Mouse (Mus musculus) thymus, postnatal 4 days (tissue): ENCODE data around the gene Hist1h2bf.
"Not testable (repeated sequence)": the region's sequence is repeated elsewhere in the genome, so short reads cannot be mapped to it uniquely, and the experiment has no call there.

Source experiments
- DNase-seq: peaks from one replicate; pipeline ENCODE4 v3.0.0; 2021

Gene Hist1h2bf

DNA sequence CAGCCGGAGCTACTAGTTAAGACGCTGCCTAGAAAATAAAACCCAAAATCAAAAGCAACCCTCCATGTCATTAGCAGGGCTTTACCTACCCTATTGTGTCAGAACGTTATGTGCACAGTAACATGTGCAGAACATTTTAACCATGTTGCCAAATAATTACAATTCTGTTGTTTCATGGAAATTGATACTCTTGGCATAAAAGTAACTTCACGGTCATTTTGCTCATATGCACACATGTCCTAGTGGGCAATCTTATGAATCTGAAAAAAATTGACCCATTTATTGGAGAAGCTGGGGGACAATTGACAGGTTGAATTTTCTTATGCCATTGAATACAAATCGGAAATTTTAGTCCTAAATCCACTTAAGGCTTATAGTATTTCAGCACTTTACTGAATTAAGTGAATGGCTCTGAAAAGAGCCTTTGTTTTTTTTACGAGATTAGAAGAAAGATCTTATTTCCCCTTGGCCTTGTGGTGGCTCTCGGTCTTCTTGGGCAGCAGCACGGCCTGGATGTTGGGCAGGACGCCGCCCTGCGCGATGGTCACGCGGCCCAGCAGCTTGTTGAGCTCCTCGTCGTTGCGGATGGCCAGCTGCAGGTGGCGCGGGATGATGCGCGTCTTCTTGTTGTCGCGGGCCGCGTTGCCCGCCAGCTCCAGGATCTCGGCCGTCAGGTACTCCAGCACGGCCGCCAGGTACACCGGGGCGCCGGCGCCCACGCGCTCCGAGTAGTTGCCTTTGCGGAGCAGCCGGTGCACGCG lies 3.6 kb downstream of the Hist1h2bf start:
- not testable (repeated sequence) for DNase-seq

DNA sequence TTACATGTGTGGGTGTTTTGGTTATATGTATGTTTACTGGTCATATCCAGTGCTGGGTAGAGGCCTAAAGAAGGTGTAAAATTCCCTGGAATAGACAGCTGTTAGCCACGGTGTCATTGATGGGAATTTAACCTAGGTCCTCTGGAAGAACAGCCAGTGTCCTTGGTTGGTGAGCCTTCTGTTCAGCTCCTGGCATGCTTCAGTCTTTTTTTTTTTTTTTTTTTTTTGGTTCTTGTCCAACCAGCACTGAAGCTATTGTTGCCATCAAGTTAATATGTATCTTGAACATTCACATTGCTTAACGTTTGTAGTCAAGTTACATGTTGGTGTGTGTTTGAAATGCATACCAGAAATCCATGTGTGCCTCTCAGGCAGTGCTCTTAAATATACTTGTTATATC lies 9.5 kb downstream of the Hist1h2bf start:
- DNase-seq, result no peak

DNA sequence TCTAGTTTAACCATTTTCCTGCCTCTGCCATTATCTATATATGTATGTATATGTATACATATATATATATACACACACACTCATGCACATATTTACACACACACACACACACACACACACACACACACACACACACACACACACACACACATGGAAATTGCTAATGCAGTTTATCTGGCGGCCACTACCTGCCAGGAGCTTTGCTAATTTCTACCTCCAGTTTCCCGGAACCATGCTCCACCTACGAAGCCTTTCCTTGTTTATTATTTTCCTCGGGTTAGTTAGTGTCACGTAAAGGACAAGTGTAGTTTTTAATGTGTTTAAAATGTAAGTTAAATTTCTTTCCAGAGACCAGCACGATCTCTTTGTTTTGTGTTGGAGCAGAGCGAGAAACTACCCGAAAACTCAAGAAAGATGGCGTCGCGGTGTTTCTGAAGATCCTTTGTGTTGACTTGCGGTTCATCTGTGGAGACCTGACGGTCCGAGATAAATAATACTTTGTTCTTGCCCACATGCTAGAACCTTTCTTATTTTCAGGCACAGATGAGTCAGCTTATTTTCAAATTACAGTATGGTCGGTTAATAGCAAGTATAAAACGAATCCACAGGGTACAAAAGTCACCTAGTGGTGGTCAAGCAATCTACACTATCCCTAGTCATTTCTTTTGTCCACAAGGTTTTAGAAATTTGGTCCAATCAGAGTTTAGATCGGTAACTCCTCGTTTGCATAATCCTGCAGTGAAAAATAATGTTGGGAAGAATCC lies 11.1 kb downstream of the Hist1h2bf start:
- DNase-seq, result peak; percentile 41

DNA sequence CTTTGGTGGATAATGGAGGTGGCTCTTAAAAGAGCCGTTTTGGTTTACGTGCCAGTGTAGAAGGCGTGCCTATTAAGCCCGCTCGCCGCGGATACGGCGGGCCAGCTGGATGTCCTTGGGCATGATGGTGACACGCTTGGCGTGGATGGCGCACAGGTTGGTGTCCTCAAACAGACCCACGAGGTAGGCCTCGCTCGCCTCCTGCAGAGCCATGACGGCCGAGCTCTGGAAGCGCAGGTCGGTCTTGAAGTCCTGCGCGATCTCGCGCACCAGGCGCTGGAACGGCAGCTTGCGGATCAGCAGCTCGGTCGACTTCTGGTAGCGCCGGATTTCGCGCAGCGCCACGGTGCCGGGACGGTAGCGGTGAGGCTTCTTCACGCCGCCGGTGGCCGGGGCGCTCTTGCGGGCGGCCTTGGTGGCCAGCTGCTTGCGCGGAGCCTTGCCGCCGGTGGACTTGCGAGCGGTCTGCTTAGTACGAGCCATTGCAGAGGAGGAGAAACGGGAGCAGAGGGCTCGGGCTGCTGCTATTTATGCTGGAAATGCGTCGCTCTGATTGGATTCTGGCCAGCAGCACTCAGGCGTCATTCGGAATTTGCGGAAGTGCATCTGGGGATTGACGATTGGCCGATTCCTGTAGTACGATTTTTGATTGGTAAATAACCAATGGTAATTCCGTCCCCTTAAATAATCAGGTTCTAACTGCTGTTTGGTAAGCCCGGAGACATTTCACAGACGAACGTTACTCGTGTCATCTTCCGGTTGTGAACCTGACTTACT lies 11.9 kb downstream of the Hist1h2bf start, which contains the start of gene Hist1h3e:
Hist1h3e (minus strand) TSS at position 487 of the 777 bp plus-strand sequence.
- DNase-seq, result peak; percentile 89

DNA sequence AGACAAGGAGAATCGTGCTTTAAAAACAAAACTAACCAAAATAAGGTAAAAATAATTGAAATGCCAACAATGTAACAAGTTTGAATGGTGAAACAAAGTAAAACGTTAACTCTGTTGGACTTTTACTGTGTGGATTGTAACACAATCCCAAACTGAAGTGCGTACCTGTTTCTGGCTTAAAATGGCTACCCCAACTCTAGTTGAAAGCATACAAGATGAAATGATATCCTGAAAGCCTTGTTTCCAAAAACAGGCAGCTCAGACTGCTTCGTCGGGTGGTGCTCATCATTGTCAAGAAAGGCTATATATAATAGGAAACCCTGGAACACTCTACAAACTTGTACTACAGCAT lies 12.5 kb downstream of the Hist1h2bf start:
- not testable (repeated sequence) for DNase-seq

DNA sequence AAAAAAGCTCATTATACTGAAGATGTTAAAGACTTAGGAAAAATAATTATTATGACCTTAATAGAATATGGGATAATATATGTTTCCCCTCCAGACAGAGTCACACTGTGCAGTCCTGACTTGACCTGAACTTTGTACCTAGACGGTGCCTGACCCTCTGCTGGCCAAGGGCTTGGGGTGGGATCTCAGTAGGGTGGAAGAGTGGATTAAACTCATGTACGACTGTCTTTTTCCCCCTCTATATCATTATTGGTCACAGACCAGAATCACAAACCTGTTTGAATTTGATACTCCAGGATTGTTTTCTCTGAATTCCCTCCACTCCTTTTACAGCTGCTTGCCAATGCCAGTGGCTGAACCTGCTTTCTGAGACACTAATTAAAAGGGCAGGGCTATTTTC lies 13.3 kb downstream of the Hist1h2bf start:
- DNase-seq, result not testable (repeated sequence)

DNA sequence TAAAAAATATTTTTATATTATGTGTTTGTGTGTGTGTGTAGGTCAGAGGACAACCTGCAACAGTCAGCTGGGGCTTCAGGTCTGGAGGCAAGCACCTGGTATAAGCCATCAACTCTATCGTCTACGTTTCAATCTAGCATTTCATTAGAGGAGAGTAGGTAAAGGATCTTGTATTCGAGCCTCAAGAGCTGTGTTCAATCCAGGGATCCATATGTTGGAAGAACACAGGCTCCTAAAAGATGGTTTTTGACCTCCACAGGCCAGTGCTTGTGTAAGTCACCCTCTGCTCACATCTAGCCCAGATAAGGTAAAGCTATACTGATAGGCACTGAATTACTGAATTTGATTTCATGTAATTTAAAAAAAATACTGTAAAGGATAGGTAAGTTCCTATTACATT lies 17.1 kb downstream of the Hist1h2bf start:
- no peak for DNase-seq

DNA sequence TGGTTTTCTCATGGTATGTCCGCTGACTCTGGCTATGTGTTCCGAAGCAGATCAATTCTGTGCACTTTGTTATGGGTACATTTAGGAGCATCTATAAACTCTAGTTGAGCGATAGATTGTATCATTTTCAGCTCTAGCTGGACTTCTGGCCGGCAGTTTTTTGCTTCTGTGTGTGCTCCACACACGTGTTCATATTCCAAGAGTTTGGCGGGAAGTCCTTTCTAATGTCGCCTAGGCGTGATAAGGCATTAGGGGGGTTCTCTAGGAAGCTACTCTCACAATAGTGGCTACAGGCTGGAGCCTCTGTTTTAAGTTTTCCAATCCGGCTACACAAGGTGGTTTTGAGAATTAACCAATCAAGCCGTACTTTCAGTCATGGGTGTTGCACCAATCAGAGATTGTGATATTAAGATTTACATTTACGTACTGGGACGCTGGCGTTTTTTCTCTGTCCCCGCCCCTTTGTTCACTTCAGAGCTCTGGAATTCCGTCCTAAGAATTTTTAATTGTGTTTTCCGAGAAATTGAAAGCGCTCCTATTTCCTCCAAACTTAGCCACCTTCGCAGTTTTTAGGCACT lies 18.1 kb downstream of the Hist1h2bf start:
- DNase-seq, result peak; percentile 60

DNA sequence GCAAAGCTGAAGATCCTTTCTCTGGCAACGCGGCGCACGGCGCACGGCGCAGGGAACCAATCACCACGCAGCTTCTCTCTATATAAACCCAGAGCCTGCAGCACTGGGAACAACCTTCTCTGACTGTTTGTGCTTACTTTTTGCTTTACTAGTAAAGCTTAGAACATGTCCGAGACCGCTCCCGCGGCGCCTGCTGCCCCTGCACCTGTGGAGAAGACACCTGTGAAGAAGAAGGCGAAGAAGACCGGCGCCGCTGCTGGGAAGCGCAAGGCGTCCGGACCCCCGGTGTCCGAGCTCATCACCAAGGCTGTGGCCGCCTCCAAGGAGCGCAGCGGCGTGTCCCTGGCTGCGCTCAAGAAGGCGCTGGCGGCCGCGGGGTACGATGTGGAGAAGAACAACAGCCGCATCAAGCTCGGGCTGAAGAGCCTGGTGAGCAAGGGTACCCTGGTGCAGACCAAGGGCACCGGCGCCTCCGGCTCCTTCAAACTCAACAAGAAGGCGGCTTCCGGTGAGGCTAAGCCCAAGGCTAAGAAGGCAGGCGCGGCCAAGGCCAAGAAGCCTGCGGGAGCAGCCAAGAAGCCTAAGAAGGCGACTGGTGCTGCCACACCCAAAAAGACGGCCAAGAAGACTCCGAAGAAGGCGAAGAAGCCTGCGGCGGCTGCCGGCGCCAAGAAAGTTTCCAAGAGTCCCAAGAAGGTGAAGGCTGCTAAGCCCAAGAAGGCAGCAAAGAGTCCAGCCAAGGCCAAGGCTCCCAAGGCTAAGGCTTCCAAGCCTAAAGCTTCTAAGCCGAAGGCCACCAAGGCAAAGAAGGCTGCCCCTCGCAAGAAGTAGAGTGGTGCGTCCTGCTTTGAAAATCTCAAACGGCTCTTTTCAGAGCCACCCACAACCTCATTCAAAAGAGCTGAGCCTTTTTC lies 18.8 kb downstream of the Hist1h2bf start:
- peak; percentile 92 for DNase-seq

DNA sequence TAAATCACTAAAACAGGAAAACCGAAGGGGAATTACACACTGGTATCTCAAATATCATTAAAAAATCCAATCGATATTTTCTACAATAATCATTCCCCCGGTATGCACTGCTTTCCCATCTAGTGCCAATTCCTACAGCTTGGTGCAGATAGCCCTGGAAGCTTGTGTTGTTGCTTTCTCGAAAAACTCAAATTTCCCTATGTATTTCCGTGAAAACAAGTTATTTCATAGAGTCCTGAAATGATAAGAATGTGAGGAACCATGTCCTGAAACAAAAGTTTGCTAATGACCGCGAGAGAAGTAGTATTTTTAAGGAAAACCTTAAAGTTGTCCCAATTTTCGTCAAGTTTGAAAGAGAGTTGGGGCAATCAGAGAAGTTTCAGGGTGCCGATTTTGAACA lies 19.6 kb downstream of the Hist1h2bf start:
- no peak for DNase-seq

DNA sequence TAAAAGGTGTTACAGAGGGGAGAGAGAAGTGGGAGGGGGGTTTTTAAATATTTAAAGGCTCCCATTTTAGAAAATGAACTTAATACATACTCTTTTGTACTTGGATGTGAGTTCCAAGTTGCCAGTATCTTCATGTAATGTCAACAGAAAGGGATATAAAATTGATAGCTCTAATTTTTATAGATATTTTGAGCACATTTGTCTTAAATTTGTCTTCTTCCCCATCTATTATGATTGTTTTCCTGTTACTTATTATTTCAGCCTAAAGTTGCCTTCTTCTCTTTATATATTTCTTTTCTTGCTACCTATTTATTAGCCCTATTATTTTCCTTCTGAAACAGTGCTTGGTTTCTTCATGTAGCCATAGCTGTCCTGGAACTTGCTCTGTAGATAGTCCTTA lies 21.0 kb downstream of the Hist1h2bf start, which contains the start of gene Hist1h1d:
Hist1h1d (plus strand) TSS at position 301 of the 400 bp plus-strand sequence.
- no peak for DNase-seq

DNA sequence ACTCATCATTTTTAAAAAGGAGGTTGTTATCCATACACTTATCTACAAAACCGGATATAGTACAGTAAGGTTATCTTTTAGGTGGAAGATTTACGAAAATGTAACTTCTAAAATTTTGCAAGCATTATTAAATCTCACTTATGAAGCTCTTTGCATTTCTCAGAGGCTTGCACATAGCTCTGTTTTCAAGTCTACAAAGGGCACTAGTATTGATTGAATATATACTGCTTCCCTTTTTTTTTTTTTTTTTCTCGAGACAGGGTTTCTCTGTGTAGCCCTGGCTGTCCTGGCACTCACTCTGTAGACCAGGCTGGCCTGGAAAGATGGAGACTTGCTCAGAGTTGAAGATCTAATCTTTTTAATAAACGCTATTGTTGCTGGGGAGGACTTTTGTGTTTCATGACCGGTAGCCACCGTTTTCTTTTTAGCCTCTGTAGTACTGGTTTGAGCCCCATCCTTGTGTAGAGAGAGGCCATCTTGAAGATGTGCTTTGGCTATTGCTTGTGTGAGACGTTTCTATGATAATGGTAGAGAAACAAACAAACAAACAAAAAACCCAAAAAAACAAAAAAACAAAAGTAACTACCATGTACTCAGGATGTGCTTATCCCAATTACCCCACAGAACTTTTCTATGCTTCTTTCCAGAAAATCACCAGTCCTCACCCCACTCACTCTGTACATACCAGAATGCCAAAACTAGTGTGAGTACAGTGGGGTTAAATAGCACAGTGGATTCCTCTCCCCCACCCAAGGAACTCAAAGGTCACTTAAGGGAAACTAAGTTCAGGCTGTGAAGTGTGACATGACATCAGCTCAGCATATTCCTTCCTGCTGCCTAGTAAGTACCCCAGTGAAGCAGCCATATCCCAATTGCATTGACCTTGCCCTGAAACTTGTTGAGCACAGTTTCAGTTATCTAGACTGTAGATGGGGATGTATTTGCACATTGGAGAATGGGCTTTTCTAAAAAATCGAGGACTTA lies 21.8 kb downstream of the Hist1h2bf start:
- no peak for DNase-seq

DNA sequence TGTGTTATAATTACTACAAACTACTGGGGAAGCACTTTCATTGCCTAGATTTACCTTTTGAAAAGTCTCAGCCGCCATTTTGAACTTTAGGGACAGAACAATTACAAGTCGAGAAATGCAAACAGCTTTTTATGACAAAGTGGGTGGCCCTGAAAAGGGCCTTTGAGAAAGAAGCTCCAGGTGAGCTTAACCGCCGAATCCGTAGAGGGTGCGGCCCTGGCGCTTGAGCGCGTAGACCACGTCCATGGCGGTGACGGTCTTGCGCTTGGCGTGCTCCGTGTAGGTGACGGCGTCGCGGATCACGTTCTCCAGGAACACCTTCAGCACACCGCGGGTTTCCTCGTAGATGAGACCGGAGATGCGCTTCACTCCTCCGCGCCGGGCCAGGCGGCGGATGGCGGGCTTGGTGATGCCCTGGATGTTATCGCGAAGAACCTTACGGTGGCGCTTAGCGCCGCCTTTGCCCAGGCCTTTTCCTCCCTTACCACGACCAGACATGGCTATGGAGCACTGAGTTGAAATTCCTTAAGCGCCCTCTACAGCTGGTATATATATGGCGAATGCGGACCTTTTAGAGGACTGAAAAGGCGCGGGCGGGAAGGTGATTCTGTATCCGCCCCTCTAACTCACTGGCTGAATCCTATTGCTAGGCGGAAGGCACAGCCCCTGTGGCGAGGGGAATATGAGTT lies 22.7 kb downstream of the Hist1h2bf start, which contains the start of gene Hist1h4f:
Hist1h4f (minus strand) TSS at position 503 of the 689 bp plus-strand sequence.
- peak; percentile 87 for DNase-seq

DNA sequence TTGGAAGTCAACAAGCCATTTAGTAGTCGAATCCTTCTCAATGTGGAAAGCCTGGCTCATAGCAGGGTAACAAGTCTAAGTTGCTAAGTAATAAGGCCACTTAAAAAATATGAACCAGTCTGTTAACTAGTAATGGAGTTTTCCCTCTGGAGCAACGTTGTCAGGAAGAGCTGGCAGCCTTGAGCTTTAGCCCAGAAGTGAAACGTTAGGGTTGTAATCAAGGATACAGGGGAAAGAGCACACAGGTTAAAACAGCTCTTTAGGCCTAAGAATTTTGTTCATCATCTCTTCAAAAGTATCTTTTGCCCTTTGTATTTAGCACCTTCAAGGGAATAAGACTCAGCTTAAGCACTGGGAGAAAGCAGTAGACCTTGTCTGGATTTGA lies 23.2 kb downstream of the Hist1h2bf start:
- no peak for DNase-seq

DNA sequence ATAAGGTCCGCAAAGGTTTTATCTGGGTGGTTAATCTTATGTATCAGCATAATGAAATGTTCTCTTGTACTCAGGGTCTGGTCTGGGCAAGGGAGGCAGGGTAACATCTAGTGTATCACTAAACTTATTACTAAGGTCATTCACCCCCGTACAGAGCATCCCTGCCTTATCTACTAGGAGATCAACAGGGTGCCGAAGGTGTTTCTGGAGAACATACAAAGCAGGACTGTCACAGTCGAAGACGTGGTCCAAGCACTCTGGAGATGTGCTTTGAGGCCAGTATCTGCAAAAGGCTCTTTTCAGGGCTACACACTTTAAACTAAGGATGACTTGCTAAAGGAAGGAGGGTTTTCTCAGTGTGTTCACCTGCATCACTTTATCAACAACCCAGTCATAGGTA lies 27.3 kb downstream of the Hist1h2bf start:
- DNase-seq, result no peak

DNA sequence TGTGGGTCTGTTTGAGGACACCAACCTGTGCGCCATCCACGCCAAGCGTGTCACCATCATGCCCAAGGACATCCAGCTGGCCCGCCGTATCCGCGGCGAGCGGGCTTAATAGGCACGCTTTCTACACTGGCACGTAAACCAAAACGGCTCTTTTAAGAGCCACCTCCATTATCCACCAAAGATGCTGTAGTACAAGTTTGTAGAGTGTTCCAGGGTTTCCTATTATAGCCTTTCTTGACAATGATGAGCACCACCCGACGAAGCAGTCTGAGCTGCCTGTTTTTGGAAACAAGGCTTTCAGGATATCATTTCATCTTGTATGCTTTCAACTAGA lies 29.2 kb downstream of the Hist1h2bf start:
- peak; percentile 45 for DNase-seq

DNA sequence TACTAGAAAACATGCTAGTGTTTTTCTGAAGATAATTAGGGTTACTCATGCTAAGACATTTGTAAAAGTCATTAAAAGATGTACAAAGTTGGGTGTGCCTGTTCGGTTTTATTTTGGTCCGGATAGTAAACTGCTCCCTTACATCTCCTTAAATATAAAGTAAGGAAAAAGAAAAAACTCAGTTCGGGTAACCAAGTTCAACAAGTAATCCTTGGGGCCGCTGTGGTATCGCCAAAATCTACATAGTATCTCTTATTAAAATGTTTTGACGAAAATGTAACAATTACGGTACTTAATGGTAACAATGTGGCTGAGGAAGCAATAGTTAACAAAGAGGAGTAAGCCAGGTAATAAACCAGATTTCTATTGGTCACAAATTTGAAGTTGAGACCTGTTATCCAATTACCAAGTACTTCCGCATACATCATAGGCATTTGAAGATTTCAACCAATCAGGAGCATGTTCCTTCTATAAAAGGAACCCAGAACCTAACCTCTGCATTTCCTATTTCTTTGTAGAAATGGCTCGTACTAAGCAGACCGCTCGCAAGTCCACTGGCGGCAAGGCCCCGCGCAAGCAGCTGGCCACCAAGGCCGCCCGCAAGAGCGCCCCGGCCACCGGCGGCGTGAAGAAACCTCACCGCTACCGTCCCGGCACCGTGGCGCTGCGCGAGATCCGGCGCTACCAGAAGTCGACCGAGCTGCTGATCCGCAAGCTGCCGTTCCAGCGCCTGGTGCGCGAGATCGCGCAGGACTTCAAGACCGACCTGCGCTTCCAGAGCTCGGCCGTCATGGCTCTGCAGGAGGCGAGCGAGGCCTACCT lies 29.8 kb downstream of the Hist1h2bf start, which contains the start of gene Hist1h3f:
Hist1h3f (plus strand) TSS at position 88 of the 822 bp plus-strand sequence.
- peak; percentile 76 for DNase-seq

DNA sequence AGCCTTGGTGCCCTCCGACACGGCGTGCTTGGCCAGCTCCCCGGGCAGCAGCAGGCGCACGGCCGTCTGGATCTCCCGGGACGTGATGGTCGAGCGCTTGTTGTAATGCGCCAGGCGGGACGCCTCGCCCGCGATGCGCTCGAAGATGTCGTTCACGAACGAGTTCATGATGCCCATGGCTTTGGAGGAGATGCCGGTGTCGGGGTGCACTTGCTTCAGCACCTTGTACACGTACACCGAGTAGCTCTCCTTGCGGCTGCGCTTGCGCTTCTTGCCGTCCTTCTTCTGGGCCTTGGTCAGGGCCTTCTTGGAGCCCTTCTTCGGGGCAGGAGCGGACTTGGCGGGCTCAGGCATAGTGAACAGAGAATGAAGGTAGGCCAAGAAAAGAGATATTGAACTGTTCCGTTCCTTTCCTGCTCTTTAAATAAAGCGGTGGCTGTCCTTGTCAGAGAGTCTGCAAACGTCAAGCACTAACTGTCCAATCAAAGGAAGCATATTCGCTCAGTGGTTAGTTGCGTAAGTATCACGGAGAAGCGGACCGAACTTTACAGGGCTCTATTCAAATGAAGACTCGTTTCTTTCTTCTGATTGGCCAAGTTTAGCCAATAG lies 30.9 kb downstream of the Hist1h2bf start, which contains the start of gene Hist1h2bh:
Hist1h2bh (minus strand) TSS at position 394 of the 609 bp plus-strand sequence.
- peak; percentile 69 for DNase-seq
